Mouse (Mus musculus) splenic B cell, adult 2 months (primary cell): ENCODE data around the gene Gan.

Source experiments
- DNase-seq: peaks from one replicate; pipeline ENCODE4 v3.0.0-alpha.2; 2011; ENCODE audit warnings: low read depth, low spot score
- H3K27me3 ChIP-seq: 2 replicates; pipeline ENCODE4 v1.6.1; 2012; ENCODE audit warnings: mild to moderate bottlenecking, low read length, moderate library complexity, mixed read lengths; ENCODE audit not compliant: control insufficient read depth, poor library complexity, insufficient read depth, severe bottlenecking
- H3K36me3 ChIP-seq: 2 replicates; pipeline ENCODE4 v1.6.1; 2012; ENCODE audit warnings: mild to moderate bottlenecking, low read length, moderate library complexity, mixed read lengths; ENCODE audit not compliant: control insufficient read depth, poor library complexity, insufficient read depth, severe bottlenecking

Gan gene

DNA sequence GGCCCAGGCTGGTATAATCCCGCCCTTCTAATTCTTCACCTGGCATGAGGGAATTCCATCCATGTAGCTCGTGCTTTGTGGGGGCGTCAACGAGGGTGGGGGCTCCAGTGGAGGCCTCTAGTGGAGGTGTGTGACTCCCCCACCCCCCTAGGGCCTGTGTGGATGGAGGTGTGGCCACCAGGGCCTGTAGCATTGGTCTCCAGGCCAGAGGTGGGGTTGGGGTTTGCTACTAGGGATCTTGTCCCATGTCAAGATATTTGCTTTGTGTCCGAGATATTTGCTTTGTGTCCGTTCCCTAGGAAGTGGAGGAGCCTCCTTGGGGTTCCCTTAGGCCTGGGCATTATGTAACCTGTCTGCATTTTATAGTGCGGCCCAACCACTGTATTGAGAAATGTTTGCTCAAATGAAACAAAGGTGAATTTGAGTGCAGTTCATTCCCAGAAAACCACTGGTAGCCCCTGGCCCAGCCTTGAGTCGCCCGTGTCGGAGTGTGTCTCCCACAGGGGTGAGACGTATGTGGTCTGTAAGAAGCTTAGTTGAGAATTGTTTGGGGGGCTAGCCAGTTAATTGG, 101.6 kb downstream of the Gan start:
- no peak for DNase-seq
- no peaks in the 10 kb centered on the region for H3K36me3 ChIP-seq
- H3K27me3 ChIP-seq = no peaks in the 10 kb centered on the region

- H3K36me3 ChIP-seq = no peaks in the 10 kb centered on the region
- H3K27me3 ChIP-seq = no peaks in the 10 kb centered on the region
- no peak for DNase-seq
Observed at GRCm38 (mm10) chr8:117260234-117260929, 102.4 kb downstream of the Gan start.

DNA sequence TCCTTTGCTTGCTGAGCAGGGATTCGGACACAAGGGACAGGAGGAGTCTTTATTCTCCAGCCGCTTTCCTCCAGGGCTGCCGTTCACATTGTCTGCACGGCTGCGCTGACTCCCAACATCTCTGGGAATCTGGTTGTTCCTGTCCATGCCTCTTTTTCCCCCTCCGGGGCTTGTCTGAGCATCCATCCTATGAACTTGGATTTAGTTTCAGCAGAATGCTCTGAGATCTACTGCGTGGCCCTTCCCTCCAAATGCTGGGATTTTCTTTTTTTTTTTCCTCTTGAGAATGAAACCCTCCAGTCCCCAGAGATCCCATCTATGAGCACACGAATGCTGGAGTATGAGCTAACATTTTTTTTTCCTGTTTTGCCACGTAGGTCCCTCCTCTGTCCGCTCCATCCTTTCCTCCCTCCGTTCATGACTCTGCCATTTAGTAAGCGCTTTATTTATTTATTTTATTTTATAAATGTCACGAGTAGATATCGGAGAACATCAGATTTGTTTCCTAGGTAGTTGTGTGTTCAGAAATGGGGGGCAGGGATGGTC, 103.1 kb downstream of the Gan start:
- DNase-seq = no peak
- no peaks in the 10 kb centered on the region for H3K36me3 ChIP-seq
- no peaks in the 10 kb centered on the region for H3K27me3 ChIP-seq

DNA sequence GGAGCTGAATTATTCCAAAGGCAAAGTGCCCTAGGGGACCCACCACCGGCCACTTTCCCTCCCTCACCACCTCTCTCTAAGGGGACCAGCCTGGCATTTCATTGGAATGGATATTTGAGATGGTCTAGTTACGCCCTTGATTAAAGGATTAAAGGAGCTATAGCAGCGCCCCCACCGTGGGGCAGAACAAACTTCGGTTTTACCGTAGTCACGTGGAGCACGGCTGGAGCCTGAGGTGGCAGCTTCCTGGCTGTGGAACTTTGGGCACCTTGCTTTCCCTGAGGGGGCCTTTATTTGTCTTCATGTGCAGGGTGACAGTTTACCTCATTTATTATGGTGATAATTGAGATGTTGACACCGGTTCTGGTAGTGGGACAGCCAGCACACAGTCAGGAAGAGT, 103.8 kb downstream of the Gan start:
- no peaks in the 10 kb centered on the region for H3K27me3 ChIP-seq
- no peak for DNase-seq
- no peaks in the 10 kb centered on the region for H3K36me3 ChIP-seq

GRCm38 (mm10) chr8:117262685-117263084, 104.8 kb downstream of the Gan start:
- Histone ChIP-seq H3K36me3 (no peaks in the 10 kb centered on the region), H3K27me3 (no peaks in the 10 kb centered on the region)
- no peak for DNase-seq

DNA sequence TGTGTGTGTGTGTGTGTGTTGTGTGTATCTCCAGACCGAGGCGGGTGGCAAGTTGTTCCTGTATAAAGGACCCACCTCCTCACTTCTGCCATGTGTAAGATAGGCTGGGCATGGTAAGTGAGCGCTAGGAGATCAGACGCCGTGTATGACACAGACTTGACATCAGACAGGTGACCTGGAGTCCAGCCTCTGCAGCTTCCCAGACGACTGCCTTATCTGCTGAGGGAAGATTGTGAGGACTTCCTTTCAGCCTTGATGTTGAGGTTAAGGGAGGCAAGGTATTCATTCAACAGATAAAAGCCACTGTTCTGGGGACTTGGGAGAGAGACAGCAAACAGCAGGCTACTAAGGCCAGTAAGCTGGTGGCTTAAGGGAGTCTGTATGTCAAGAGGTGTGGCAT, 105.5 kb downstream of the Gan start:
- H3K36me3 ChIP-seq = no peaks in the 10 kb centered on the region
- no peaks in the 10 kb centered on the region for H3K27me3 ChIP-seq
- no peak for DNase-seq

DNA sequence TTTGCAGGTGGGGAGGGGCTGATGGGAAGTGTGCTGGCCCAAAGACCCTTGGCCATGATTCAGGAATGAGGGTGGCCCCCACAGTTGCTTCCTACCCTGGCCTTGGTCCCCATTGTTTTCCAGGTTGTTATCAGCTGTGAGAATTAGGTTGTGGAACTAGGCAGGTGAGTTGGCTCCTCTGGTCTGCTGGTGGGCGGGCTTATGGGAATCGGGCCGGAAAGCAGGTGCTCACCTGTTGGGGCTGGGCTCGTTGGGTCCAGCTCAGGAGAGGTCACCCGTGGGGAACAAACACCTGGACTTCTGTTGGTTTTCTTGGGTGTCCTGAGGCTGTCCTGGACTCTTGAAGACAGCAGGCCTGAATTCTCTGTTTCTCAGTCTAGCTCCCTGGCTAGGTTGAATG, 107.1 kb downstream of the Gan start:
- no peak for DNase-seq
- H3K27me3 ChIP-seq = no peaks in the 10 kb centered on the region

More for the DNA sequence above, 107.1 kb downstream of the Gan start:
- no peaks in the 10 kb centered on the region for H3K36me3 ChIP-seq
